Mouse (Mus musculus) liver, postnatal 0 days (tissue): Measurements from ENCODE around the gene Dstn.

Source experiments
- CTCF ChIP-seq: sonication (generic); IDR thresholded peaks from 2 replicates; pipeline ENCODE4 v1.5.1; 2016; ENCODE audit warnings: antibody characterized with exemption, low read depth
- EP300 ChIP-seq: IDR thresholded peaks from 2 replicates; pipeline ENCODE4 v1.6.1; 2016; ENCODE audit warnings: antibody characterized with exemption, low read depth, mild to moderate bottlenecking

GRCm38 (mm10) chr2:143951546-143952315 lies 36.6 kb downstream of the Dstn start:
- TF ChIP-seq EP300 (no peak), CTCF (no peak)
